Mouse (Mus musculus) liver, adult 2 months (tissue): ENCODE measurements around the gene Efcab11. TPM values are rescaled to one million over a fixed set of nuclear protein-coding genes. Genes with fewer than 3 reads are reported as not detected.

Experiments used
- DNase-seq: peaks from one replicate; pipeline ENCODE4 v3.0.0-alpha.2; 2011; ENCODE audit warnings: low read depth, low spot score; ENCODE audit errors: extremely low read depth
- H3K27ac ChIP-seq: fragments of 200-500 bp; replicated peaks from 2 replicates; pipeline ENCODE4 v1.5.1; 2012; ENCODE audit warnings: low read depth, mild to moderate bottlenecking, control low read depth, inconsistent platforms, low read length; ENCODE audit not compliant: insufficient read depth
- H3K27me3 ChIP-seq: fragments of 200-500 bp; 2 replicates; pipeline ENCODE4 v1.6.1; 2012; ENCODE audit warnings: mild to moderate bottlenecking, moderate library complexity, low read length, inconsistent platforms; ENCODE audit not compliant: control insufficient read depth, insufficient read depth
- H3K36me3 ChIP-seq: fragments of 200-500 bp; 2 replicates; pipeline ENCODE4 v1.6.1; 2012; ENCODE audit warnings: low read length, inconsistent platforms; ENCODE audit not compliant: control insufficient read depth, insufficient read depth
- H3K4me1 ChIP-seq: fragments of 200-500 bp; 2 replicates; pipeline ENCODE4 v1.6.1; 2011; ENCODE audit warnings: low read length; ENCODE audit not compliant: control insufficient read depth, insufficient read depth
- H3K4me3 ChIP-seq: fragments of 200-500 bp; 2 replicates; pipeline ENCODE4 v1.5.1; 2011; ENCODE audit warnings: low read depth, mild to moderate bottlenecking, control low read depth, low read length, moderate library complexity; ENCODE audit not compliant: insufficient read depth
- H3K79me2 ChIP-seq: fragments of 200-500 bp; 2 replicates; pipeline ENCODE4 v1.6.1; 2012; ENCODE audit warnings: inconsistent platforms, mild to moderate bottlenecking, low read length, moderate library complexity; ENCODE audit not compliant: control insufficient read depth, insufficient read depth
- H3K9ac ChIP-seq: fragments of 200-500 bp; 2 replicates; pipeline ENCODE4 v1.6.1; 2012; ENCODE audit warnings: low read depth, mild to moderate bottlenecking, control low read depth, inconsistent platforms, low read length
- CTCF ChIP-seq: fragments of 200-500 bp; IDR thresholded peaks from 2 replicates; pipeline ENCODE4 v1.5.1; 2011; ENCODE audit warnings: low read depth, low read length, control low read depth
- POLR2A ChIP-seq: fragments of 200-500 bp; IDR thresholded peaks from 2 replicates; pipeline ENCODE4 v1.6.1; 2011; ENCODE audit warnings: low read length, control low read depth; ENCODE audit not compliant: insufficient read depth; ENCODE audit errors: extremely low read depth
- WGBS: fragments of 180-500 bp; shearing (Covaris S2); methylation state at CpG from one replicate; pipeline ENCODE4 v1.1.7; 2018; 5-methylcytosine and 5-hydroxymethylcytosine counted together
- polyA plus RNA-seq: library from polyadenylated mRNA; depleted of rRNA; stranded (reverse); fragments of >200 nt; gene quantifications from 2 replicates; pipeline ENCODE4 v1.2.3, GENCODE M21; 2012
- total RNA-seq: library from RNA; depleted of rRNA; stranded (reverse); fragments of >200 nt; gene quantifications from 2 replicates; pipeline ENCODE4 v1.2.3, GENCODE M21; 2014

Gene Efcab11
- total and polyA plus RNA-seq, 2 experiments: 0.12 to 0.28 TPM

- WGBS: 92% methylated on average over 5 of the region's 5 CpGs
- Histone ChIP-seq H3K9ac (no peak overlapping the region), H3K4me1 (no peaks in the 10 kb centered on the region), H3K27me3 (no peaks in the 10 kb centered on the region), H3K27ac (no peak overlapping the region), H3K79me2 (no peaks in the 10 kb centered on the region), H3K4me3 (no peak overlapping the region), H3K36me3 (peaks cover 7% of the 10 kb centered on the region; the same call in 1 of the 2 replicates)
- DNase-seq: no peak
- TF ChIP-seq POLR2A: no peak
- TF ChIP-seq CTCF: no peak
Measured at GRCm38 (mm10) chr12:99904537-99904936, 20.3 kb upstream of the Efcab11 start.

- no peaks in the 10 kb centered on the region for H3K4me1 ChIP-seq
- no peaks in the 10 kb centered on the region for H3K79me2 ChIP-seq
- 76% methylated on average over 4 of the region's 4 CpGs for WGBS
- no peaks in the 10 kb centered on the region for H3K27me3 ChIP-seq
- H3K4me3 ChIP-seq: no peak overlapping the region
- peak; percentile 14 for DNase-seq
- H3K27ac ChIP-seq: peak overlapping the region; percentile 15; the same call in 1 of the 2 replicates
- no peak overlapping the region for H3K9ac ChIP-seq
- H3K36me3 ChIP-seq: peaks cover 5% of the 10 kb centered on the region; the same call in 1 of the 2 replicates
- TF ChIP-seq CTCF (no peak), POLR2A (no peak)
Measured at GRCm38 (mm10) chr12:99902867-99903370, 18.7 kb upstream of the Efcab11 start.

GRCm38 (mm10) chr12:99901973-99902866 lies 18.0 kb upstream of the Efcab11 start:
- H3K79me2 ChIP-seq: no peaks in the 10 kb centered on the region
- peaks cover 2% of the 10 kb centered on the region; the same call in 1 of the 2 replicates for H3K36me3 ChIP-seq
- no peaks in the 10 kb centered on the region for H3K27me3 ChIP-seq
- no peaks in the 10 kb centered on the region for H3K4me1 ChIP-seq
- WGBS: 71% methylated on average over 8 of the region's 8 CpGs
- TF ChIP-seq CTCF (no peak), POLR2A (no peak)
- no peak overlapping the region for H3K9ac ChIP-seq
- peak; percentile 19 for DNase-seq
- no peak overlapping the region for H3K27ac ChIP-seq
- no peak overlapping the region for H3K4me3 ChIP-seq

GRCm38 (mm10) chr12:99899991-99900390 lies 15.8 kb upstream of the Efcab11 start:
- H3K4me1 ChIP-seq: no peaks in the 10 kb centered on the region
- no peaks in the 10 kb centered on the region for H3K27me3 ChIP-seq
- 54% methylated on average over 2 of the region's 3 CpGs for WGBS
- no peak overlapping the region for H3K4me3 ChIP-seq
- H3K79me2 ChIP-seq: no peaks in the 10 kb centered on the region
- TF ChIP-seq CTCF (peak; percentile 19; the same call in 1 of the 2 replicates), POLR2A (no peak)
- no peak overlapping the region for H3K27ac ChIP-seq
- DNase-seq: no peak
- no peak overlapping the region for H3K9ac ChIP-seq
- H3K36me3 ChIP-seq: peaks cover 6% of the 10 kb centered on the region; the same call in 1 of the 2 replicates

- H3K4me1 ChIP-seq: no peaks in the 10 kb centered on the region
- WGBS: 95% methylated on average over 16 of the region's 16 CpGs
- H3K9ac ChIP-seq: no peak overlapping the region
- no peaks in the 10 kb centered on the region for H3K79me2 ChIP-seq
- H3K36me3 ChIP-seq: peaks cover 6% of the 10 kb centered on the region; the same call in 1 of the 2 replicates
- no peak for DNase-seq
- H3K27me3 ChIP-seq: no peaks in the 10 kb centered on the region
- H3K4me3 ChIP-seq: no peak overlapping the region
- TF ChIP-seq POLR2A: no peak
- no peak for TF ChIP-seq CTCF
- H3K27ac ChIP-seq: no peak overlapping the region
Measured at GRCm38 (mm10) chr12:99898248-99898870, 14.1 kb upstream of the Efcab11 start.
